Mouse (Mus musculus) kidney, adult 8-10 months (tissue): ENCODE results near the gene BC048679.
A peak's percentile ranks its signal among the peaks of the same experiment; 100 is the strongest.
"Not testable (repeated sequence)": the region's sequence is repeated elsewhere in the genome, so short reads cannot be mapped to it uniquely, and the experiment has no call there.

Source experiments
- DNase-seq, 2 experiments: peaks; one replicate each; pipeline ENCODE4 v3.0.0; 2022

The BC048679 gene

DNA sequence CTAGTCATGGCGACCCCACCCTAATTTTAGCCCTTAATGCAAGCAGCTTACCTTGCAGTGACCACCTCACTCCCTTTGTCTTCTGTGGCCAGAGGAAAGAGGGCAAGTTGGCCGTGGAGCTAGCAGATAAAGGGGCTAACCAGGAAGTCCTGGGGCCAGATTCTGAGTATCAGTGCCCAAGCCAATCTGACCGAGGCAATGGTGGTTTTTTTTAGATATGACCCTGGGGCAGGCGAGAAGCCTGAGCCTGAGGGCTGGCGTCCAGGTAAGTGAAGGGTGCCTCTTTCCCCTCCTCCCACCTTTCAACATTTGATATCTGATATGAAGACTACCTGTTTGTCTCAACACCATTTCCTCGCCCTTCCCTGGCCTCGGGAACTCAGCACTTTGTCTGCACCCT, at the start of gene BC048679:
BC048679 (minus strand) TSS at position 101 of the 400 bp plus-strand sequence.
- DNase-seq: no peak

DNA sequence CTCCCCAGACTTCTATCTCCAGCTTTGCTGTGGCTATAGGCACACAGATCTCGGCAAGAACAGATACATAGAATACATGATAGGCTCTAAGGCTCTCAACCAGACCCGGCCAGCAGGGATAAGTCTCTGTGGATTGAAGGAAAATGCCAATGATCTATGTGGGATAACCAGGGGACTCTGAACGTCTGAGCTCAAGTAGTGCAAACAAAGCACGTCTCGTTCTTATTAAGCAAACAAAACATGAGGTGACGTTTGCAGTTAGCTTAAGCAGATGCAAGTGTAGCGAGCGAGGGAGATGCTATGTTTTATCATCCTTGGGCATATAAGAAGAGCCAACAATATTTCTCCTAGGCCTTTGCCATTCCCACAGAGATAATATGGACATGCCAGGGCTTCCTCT, 44.9 kb upstream of the BC048679 start:
- no peak for DNase-seq

DNA sequence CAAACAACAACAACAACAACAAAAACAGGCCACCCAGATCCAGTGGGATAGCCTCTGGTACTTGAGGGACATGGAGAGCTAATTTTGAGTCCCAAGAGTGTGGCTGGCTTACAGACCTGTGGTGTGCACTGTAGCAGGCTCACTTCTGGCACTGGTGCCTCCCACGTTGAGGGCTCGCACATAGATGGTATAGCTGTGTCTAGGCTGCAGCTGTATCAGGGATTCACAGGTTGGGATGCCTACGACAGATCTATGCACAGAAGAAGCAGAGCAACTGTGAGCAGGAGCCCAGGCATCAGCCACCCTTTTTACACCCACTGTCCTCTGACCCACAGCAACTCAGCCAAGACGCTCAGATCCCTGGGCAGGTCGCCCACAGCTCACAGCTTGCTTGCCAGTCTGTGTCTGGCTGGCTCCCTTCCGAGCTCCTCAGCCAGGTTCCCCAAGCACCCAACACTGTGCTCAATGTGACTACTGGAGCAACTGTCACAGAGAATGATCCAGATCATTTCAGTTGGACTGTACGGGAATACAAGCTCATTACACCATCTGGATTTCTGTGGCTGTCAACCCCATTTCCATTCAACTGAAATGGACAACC, 43.9 kb upstream of the BC048679 start:
- peak; percentile 50 to 75 for DNase-seq

DNA sequence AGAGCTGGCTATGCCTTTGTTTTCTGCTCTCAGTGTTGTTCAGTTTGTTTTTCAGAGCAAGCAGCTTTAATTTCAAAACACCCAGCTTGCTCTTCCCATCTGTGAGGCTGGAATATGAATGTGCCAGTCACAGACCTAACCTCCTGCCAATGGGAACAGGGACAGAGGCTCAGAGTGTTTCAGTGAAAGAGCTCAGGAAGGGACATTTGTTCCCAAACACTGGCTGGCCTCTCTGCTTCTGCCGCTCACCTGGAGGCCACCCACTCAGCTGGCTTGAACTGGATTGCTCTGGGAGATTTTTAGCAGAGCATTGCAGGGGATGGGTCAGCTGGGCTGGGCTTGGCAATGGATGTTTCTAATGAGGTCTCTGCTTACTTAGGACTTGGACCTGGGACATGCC, 42.9 kb upstream of the BC048679 start:
- DNase-seq: no peak

DNA sequence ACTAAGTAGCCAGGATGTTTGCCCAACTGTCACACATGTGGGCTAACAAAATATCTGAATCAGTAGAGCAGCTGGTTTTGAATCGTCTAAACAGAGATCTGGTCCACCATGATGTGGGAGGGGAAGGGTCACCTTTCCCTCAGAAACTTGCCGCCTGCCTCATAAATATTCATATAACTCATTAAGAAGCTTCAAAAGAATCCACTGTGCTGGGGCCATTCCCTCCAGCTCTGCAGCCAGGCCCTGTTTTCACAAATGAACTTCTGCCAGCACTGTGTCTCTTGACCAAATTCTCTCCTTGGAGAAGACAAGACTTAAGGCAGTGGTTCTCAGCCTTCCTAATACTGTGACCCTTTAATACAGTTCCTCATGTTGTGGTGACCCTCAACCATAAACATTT, 41.5 kb upstream of the BC048679 start:
- DNase-seq: no peak

DNA sequence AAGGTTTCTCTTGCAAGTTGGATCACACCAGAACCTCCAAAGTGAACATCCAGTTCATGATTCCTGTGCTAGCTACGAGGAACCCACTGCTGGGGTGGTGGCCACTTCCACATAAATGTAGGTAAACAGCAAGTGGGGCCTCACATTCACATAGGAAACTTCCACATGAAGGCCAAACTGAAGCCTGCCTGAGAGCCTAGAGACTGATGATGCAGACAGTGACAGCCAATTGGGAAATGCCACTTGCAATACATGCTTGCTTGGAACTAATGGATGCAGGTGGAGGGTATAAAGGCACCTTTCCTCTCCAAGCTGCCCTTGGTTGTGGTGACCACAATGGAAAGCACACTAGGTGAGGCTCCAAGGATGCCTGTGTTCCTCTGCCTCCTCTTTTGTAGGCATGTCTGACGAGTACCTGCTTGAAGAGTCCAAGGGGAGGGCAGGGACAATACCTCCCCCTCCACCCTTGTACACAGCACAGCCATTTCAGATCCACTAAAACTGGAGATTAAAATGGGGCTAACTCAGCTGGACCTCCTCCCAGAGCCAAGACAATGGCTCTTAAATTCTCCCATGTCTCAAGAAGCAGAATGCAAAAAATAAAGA, 40.1 kb upstream of the BC048679 start:
- no peak for DNase-seq

DNA sequence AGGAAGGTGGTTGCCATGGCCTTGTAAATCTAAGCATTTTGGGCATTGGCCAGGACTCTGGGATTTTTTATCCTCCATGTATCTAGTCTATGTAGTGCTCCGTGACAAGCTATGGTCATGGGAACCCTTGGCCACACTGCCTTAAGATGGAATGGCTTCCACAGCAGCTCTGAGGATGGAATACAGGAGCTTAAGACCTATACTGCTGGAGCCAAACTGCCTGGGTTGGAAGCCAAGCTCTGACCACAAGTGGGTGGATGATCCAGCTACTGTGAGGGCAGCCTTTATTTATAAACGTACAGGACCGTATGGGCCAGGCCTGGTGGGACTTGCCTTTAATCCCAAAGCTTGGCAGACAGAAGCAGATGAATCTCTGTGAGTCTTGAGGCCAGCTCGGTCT, 38.4 kb upstream of the BC048679 start:
- DNase-seq: no peak

DNA sequence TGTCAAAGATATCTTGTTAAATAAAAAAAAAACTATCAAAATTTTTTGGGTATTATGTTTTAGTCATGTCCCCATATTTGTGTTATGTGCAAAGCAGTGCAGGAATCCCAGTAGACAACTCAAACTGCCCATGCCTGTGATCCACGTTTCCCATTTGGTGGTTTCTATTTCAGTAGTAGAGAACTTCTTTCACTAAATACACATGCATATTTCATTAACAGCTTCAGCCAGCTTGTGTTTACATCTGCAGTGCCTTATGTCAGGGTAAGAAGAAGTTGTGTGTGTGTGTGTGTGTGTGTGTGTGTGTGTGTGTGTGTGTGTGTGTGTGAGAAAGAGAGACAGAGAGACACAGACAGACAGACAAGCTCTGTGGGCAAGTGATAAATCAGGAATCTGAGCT, 33.4 kb upstream of the BC048679 start:
- DNase-seq: no peak

DNA sequence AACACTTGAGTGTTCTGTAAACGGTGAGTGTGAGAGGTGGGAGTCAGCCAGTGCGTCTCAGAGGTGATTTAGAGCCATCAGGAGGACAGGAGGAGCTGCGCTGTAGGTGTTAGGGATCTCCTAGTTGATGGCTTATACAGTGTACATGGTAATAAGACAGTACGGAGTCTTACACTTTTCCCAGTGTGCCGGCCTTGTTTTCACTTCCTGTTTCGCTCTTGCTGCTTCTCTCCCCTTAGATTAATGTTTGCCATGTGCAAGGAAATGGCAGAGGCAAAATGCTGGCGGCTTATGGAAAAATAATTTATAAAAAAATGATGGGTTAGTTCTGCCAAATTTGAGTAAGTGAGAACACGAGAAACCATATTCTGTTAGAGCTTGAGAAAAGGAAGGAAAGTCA, 30.8 kb upstream of the BC048679 start:
- DNase-seq: no peak

DNA sequence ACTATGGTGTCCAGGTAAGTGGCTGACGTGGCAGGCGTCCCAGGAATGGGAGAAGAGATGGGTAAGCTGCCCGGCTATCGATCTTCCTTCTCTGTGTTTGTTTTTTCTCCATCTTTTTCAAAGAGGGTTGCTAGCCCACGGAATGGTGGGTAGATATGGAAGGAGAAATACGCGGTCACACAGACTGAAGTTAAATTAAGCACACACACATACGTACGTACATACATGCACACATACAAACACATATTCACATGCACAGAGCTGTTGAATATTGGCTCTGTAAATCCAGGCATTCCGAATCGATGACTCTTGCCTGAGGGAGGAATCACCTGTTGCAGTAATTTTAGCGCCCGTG, 25.6 kb upstream of the BC048679 start:
- DNase-seq: no peak

DNA sequence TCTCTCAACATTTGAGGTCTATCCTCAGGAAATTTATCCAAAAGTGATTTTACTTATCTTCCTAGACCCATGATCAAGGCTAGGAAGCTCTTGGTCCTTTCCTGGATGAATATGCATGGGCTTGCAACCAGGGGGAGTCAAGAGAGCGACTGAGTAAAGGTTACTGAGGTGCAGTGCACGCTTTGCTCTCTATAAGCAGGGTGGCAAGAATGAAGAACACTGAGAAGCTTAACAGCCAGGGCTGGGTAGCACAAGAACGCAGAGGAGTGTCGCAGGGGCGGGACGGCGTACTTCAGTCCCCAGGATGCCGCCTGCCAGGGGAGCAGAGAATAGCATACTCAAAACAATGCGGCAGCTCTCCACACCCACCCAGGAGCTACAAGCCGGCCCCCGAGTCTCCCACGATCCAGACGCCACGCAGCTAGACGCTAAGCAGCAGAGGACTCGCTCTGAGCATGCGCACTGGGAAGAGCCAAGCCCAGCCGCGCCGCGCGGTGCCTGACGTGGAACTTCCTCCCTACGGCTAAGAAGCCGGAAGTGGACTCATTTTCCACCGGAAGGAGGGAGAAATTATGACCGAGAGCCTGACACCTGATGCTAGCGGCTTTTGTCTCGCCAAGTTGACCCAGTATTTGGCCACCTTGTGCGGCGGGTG, 25.1 kb upstream of the BC048679 start:
- DNase-seq: peak; percentile 87

DNA sequence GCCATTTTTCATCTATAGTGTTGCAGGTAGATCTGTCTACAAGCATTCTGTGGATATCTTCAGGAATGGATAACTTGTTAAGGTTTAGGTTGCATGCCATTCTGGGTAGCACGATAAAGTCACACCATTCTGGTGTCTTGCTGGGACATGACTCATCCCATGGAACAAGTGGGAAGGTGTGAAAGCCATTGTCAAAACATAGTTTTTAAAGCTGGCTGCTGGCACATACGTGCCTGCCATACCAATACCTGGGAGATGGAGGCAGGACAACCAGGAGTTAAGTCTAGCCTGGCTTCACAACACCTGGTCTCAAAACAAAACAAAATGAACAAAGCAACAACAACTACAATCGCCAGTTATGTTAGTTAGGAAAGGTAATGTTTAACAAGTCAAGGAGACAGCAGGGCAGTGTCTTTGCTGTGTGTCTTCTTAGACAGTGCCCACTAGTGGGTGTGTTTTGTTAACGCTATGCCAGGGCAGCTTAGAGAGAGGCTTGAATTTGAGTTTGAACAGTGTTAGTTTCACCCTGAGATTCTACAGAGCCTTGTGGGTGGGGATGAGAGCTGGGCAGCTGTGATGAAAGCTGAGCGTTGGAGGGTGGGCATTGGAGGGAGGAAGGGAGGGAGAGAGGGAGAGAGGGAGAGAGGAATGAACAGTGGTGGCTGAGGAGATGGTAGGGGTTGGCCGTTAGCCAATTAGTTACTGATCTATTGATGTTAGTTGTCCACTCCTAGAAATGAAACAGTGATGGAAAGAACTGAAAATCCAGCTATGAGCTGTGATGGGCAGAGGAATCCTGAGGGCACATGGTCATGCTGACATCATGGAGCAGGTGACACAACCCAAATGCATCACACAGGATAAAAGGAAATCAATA, 18.3 kb upstream of the BC048679 start:
- peak; percentile 36 to 39 for DNase-seq

DNA sequence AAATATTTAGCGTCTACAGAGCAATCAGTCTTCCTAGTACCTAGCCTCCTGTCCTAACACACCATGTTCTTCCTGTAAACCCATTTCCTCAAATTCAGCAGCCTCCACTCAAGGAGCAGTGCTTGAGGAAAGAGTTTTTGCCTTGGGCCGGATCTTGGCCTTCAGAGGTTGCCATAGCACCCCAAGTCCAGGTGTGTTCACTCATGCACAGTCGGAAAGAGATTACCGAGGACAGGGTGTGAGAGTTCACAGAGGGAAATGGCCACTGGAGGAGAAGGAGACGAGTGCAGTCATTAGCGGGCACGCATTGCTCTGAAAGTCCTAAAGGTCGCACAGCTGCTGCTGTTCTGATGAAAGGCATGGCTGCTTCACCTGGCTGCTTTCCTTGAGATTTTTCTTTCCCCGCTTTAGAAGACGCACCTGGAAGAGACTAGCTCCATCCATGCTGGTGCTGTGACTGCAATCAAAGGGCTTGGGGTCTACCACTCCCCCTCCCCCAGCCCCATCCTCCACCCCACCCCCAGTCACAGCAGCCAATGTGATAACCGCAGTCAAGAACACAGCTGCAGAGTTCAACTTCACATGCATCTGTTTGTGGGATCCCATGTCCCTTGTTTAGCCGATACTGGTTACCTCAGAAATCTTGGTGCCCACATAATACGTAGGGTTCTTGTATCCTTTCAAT, 17.0 kb upstream of the BC048679 start:
- peak in 1 of 2 experiments; percentile 29 for DNase-seq

DNA sequence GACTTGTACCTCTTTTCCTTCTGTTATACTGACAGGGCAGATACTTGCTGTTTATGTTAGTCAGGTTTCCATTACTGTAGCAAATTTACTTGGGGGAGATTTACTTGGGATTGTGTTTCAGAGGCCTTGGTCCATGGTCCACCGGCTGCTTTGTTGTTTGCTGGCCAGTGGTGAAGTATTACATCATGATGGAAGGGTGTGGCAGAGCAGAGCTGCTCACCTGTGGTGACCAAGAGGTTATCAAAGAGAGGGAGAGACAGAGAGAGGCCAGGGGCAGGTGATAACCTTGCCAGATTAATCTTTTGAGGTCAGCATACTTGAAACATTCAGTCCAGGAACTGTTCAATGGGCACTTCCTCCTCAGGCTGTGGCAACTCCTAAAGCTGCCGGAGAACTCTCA, 3.0 kb upstream of the BC048679 start:
- DNase-seq: no peak

DNA sequence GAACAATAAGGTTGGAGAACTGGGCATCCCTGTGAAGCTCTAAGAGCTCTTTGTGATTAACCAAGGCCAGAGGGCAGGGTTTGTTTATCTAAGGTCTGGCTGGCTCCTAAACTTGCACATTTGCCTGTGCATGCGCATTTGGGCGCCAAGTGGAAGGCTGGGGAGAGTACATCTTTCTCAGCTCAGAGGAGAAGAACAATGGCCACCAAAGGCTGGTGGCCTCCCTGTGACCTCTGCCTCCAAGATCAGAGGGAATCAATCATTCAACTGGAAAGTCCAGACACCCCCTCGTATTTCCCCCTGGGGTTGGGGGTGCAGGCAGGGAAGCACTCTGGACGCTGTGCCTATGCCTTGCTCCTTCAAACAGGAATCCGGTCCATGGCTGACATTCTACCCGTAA, 910 bp downstream of the BC048679 start:
- no peak for DNase-seq

DNA sequence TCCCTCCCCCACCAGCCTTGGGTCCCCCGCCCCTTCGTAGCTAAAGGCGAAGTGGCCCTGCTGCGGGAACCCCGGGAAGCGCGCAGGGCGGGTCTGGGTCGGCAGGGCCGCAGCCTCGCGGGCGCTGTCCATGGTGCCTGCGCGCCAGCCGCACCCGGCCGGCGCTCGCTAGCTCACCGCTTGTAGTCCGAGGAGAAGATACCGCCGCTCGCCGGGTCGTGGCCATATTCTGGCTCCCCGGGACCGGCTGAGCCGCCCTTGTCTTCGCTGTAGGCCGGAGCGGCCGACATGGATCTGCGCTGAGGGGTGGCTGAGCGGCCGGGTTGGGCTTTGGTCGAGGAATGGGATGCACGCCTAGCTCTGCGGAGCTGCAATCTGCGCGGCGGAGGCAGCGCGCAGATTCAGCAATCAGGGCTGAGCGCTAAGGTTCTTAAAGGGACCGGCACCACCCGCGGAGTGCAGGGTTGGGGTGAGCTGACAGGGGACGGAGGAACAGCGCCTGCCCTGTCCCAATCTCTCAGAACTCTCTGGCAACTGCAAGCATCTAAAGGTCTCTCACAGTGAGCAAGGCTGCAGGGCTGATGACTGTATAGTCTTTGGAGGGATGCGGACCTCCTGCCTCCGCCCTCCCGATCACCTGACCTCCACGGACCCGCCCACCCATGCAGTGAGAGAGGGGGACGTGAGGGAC, 4.6 kb downstream of the BC048679 start, which contains the start of gene Ap3b2:
Ap3b2 (minus strand) TSS at position 595 of the 691 bp plus-strand sequence.
- DNase-seq: peak; percentile 13 to 52

DNA sequence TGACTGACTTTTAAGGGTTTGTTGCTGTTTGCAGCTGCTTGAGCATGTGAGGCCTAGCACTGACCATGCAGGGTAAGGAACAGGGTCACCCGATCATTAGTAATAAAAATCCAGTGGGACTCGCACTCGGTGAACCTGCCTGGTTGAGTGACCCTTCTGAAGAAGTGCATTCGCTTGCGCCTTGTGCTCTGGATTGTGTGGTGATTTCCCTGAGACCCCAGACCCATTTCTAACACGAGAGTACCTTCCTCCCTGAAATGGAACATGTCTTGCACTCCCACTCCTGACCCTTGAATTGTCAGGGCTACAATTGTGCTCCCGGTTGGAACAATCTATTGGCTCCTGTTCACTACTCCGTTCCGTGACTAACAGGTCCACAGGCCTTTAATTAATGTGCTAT, 5.5 kb downstream of the BC048679 start:
- no peak for DNase-seq

DNA sequence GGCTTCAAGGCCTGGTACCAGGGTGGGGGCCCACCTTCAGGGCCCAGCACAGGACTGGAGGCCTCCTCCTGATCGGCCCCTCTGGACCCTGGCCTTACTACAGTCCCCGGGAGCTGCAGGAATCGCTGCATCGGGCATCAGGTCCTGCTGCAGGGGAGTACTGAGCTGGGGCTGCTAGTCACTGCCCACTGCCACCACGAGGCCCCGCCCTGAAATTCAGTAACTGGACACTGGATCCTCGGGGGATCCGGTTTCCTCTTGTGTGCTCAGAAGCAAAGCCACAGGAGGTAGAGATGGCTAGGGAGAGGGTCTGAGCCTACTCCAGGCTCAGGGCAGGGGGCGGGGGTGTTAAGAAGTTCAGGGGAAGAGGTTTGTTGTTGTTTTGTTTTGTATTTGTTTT, 8.4 kb downstream of the BC048679 start:
- no peak for DNase-seq

DNA sequence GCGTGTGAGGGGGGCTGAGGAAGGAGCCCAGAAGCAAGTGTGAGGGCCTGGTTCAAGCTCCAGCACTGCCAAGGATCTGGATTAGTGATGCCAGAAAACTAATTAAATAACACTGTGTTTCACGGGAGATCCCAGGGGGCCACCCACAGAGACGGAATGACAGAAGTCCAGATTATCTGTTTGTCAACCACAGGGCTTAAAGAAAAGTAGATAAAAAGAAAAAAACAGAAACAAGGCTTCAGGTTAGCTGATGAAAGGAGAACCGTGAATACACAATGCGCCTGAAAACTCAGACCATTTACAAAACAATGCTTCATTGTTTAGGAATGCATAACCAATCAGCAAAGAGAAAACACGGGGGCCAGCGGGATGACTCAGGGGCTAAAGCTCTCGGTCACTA, 17.3 kb downstream of the BC048679 start:
- DNase-seq: no peak

DNA sequence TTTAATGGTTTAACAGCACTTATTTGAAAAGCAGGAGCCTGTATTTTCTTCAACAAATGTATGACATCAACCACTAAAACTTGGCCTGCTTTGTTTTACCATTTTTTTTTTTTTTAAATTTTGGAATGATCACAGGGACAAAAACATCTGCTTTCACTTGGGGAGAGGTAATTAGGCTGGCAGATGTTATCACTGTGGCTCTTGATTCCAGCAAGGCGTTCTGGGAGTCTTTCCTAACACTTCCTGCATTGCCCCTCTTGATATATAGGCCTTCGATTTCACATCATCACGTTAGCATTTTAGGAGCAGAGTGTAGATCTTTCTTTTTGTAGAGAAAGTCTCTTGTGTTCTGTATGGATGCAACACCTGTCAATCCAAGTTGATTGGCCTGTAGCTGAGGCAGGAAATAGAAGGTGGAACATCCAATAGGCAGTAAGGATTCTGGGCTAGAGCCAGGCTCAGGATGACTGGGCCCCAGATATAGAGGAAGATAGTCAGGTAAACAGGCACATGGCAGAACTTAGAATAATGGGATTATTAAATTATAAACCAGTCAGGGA, 18.5 kb downstream of the BC048679 start:
- no peak for DNase-seq

DNA sequence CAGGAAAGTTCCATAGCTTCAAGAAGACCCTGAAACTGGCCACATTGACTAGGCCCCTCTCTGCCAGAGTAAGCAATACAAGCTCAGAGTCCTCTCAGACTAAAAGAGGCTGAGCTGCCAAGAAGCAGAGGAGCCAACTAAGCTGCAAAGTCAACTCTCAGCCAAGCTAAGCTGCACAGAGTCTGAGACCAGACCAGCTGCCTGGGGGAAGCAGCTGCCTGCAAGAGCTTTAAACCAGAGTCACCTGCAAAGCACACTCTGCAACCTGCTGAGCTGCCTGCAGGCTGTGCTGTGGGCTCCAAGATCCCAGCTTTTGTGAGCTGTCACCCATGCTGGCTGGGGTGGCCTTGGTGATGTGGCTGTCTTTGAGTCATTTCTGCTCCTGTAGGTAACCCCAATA, 19.8 kb downstream of the BC048679 start:
- DNase-seq: not testable (repeated sequence)

DNA sequence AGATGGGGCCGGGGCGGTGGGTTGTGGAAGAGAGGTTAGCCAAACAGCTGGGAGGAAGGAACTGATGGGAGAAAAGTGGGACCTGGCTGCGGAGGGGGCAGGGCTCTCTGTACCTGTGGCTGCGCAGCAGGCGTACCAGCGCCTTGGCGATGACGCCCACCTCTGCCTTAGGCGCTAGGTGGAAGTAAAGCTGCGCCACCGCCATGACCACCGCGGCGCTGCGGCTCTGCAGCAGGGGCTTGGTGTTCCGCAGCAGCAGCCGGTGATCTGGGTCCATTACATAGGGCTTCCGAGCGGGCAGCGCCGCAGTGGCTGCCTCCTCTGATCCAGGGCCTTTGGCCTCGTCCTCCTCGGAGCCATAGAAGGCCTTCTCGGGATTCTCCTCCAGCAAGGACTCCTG, 21.2 kb downstream of the BC048679 start:
- no peak for DNase-seq
